Mouse (Mus musculus) intestine, postnatal 0 days (tissue): ENCODE measurements around the gene Ccdc182. TPM values are rescaled to one million over a fixed set of nuclear protein-coding genes. Genes with fewer than 3 reads are reported as not detected.

Source experiments
- ATAC-seq: fragments of 200-750 bp; cut with Nextera tagmentation; 2 replicates; pipeline ENCODE4 v1.8.0; 2017; ENCODE audit warnings: mild to moderate bottlenecking, moderate TSS enrichment, moderate library complexity
- H3K27ac ChIP-seq: fragments of 300-500 bp; sonication (generic); 2 replicates; pipeline ENCODE4 v1.5.1; 2014; ENCODE audit warnings: mild to moderate bottlenecking, low read depth, low read length, moderate library complexity
- H3K27me3 ChIP-seq: fragments of 300-500 bp; sonication (generic); replicated peaks from 2 replicates; pipeline ENCODE4 v1.6.1; 2014; ENCODE audit warnings: low read length, mixed read lengths; ENCODE audit not compliant: control insufficient read depth, insufficient read depth
- H3K36me3 ChIP-seq: fragments of 300-500 bp; sonication (generic); 2 replicates; pipeline ENCODE4 v1.6.1; 2014; ENCODE audit warnings: mild to moderate bottlenecking, moderate library complexity; ENCODE audit not compliant: control insufficient read depth, insufficient read depth
- H3K4me1 ChIP-seq: fragments of 300-500 bp; sonication (generic); replicated peaks from 2 replicates; pipeline ENCODE4 v1.6.1; 2014; ENCODE audit warnings: antibody characterized with exemption, low read length, mixed read lengths; ENCODE audit not compliant: control insufficient read depth, insufficient read depth
- H3K4me2 ChIP-seq: fragments of 300-500 bp; sonication (generic); replicated peaks from 2 replicates; pipeline ENCODE4 v1.6.1; 2014; ENCODE audit warnings: low read depth, mild to moderate bottlenecking, moderate library complexity
- H3K4me3 ChIP-seq: fragments of 300-500 bp; sonication (generic); 2 replicates; pipeline ENCODE4 v1.5.1; 2014; ENCODE audit warnings: low read depth, low read length
- H3K9ac ChIP-seq: fragments of 300-500 bp; sonication (generic); 2 replicates; pipeline ENCODE4 v1.6.1; 2014; ENCODE audit warnings: mild to moderate bottlenecking, low read depth, low read length
- H3K9me3 ChIP-seq: fragments of 300-500 bp; sonication (generic); 2 replicates; pipeline ENCODE4 v1.6.1; 2016; ENCODE audit warnings: mixed run types; ENCODE audit not compliant: control insufficient read depth
- CTCF ChIP-seq: sonication (generic); IDR thresholded peaks from 2 replicates; pipeline ENCODE4 v1.5.1; 2016; ENCODE audit warnings: low read depth, mild to moderate bottlenecking, control low read depth, antibody characterized with exemption, moderate library complexity
- WGBS: fragments of 180-500 bp; shearing (Covaris S2); extraction: QIAGEN DNeasy Blood & Tissue Kit; methylation state at CpG from one replicate; pipeline ENCODE4 v1.1.7; 2014; 5-methylcytosine and 5-hydroxymethylcytosine counted together
- polyA plus RNA-seq: library from polyadenylated mRNA; unstranded; fragments of >200 nt; fragmentation: Nextera tagmentation; extraction: Ambion mirVana; gene quantifications from 2 replicates; pipeline ENCODE4 v1.2.1, GENCODE M21; 2015

Ccdc182 gene
- polyA plus RNA-seq, 1 experiment from 2014 or later = not detected

DNA sequence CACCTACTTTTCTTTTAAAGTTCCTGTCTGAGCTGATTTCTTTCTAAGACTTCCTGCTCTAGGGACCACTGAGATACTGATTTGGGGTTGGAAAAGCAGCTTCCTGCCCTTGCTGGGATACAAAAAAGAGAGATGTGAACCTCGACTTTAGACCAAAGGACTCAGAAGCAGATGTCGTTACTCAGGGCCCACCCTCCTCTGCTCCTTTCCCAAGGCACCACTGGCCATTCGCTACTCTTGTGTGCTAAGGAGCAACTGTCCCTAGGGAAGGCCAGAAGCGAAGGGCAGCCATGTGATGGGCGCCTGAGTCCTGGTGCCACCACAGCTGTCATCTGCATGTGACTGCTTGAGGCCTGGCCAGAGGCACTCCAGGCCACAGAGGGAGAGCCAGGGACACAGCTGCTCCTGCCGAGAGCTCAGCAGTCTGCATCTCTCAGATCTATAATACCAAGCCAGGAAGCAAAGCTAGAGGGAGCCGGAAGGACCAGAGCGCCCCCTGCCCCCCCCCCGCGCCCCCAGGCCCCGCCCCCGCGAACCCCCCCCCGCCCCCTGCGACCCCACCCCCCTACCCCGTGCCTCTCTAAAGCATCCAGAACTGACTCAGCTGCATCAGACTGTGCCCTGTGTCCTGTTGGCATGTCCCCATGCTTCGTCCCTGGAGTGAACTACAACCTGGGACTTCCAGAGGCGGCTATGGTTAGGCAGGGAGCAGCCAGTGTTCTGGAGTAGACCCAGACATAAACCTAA, 40.9 kb upstream of the Ccdc182 start:
- TF ChIP-seq CTCF = no peak
- H3K36me3 ChIP-seq = no peaks in the 10 kb centered on the region
- H3K4me3 ChIP-seq = no peak overlapping the region
- no peak overlapping the region for H3K9ac ChIP-seq
- H3K4me2 ChIP-seq = no peak overlapping the region
- ATAC-seq = 0 out of 2 replicates have a peak, but pooled peaks have one; percentile 8
- H3K27me3 ChIP-seq = no peaks in the 10 kb centered on the region
- 39% methylated on average over 12 of the region's 18 CpGs for WGBS
- no peaks in the 10 kb centered on the region for H3K4me1 ChIP-seq
- H3K27ac ChIP-seq = no peak overlapping the region
- no peaks in the 10 kb centered on the region for H3K9me3 ChIP-seq

DNA sequence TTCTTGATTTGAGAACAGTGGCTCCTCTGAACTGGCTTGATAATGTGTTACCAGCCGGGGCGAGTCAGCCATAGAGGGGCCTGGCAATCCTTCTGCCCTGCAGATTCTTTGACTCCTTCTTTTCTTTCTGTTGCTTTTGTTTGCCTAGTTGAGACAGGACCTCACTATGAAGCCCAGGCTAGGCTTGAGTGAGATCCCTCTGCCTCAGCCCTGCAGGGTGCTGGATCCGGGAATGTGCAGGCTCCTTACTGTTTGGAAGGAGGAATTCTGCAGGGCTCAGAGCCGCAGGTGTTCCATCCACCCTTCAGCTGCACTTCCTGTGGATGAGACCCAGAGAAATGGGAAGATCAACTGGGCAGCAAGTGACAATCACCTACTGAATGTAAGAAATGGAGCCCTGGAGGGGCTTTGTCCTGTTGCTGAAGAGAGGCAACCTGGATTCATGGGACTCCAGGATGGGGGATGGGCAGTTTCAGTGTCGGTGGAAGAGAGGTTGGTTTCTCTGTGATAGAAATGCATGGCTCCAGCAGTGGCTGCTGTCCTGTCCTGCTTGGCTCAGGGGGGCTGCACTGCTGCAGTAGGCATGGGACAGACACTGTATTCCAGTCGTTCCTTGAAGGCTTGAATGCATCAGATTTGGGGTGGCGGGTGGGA, 40.2 kb upstream of the Ccdc182 start:
- H3K9me3 ChIP-seq = no peaks in the 10 kb centered on the region
- ATAC-seq = no peak
- no peak overlapping the region for H3K4me3 ChIP-seq
- no peaks in the 10 kb centered on the region for H3K27me3 ChIP-seq
- no peaks in the 10 kb centered on the region for H3K4me1 ChIP-seq
- WGBS = 67% methylated on average over 7 of the region's 7 CpGs
- no peak overlapping the region for H3K27ac ChIP-seq
- H3K9ac ChIP-seq = no peak overlapping the region
- no peaks in the 10 kb centered on the region for H3K36me3 ChIP-seq
- no peak overlapping the region for H3K4me2 ChIP-seq
- no peak for TF ChIP-seq CTCF

DNA sequence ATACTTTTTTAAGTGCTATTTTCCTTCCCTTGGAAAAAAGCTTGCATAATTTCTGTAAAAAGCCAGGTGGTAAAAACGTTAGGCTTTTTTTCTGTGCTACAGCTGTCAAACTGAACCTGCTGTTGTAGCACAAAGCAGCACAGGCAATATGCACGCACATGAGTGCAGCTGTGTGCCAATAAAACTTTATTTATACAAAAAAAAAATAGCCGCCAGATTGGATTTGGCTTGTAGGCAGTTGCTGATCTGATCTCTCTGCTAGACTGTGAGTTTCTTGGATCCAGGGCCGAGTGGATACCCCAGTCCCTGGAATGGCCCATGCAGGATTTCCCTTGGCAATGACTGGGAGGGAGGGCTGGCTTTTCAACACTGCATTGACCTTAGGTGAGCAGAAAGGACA, 36.2 kb upstream of the Ccdc182 start:
- Histone ChIP-seq H3K4me3 (no peak overlapping the region), H3K27ac (no peak overlapping the region), H3K27me3 (no peaks in the 10 kb centered on the region), H3K9ac (no peak overlapping the region), H3K9me3 (no peaks in the 10 kb centered on the region), H3K4me2 (no peak overlapping the region), H3K4me1 (no peaks in the 10 kb centered on the region), H3K36me3 (no peaks in the 10 kb centered on the region)
- WGBS = 63% methylated on average over 4 of the region's 4 CpGs
- no peak for ATAC-seq
- no peak for TF ChIP-seq CTCF

DNA sequence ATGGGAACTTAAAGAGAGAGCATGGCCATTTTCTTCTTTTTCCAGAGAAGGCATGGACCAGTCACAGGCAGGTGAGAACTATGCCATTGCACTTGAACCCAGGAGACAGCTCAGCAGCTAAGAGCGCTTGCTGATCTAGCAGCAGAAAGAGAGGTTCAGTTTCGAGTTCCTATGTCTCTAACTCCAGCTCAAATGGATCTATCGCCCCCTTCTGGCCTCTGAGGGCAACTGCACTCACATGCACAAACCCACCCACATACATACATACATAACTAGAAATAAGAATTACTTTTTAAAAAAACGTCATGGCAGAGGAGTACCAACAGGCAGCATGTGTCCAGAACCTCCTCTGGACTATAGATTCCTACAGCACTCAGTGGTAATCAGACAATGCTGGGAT, 35.6 kb upstream of the Ccdc182 start:
- no peak overlapping the region for H3K27ac ChIP-seq
- H3K4me1 ChIP-seq = no peaks in the 10 kb centered on the region
- no peaks in the 10 kb centered on the region for H3K9me3 ChIP-seq
- no peak overlapping the region for H3K9ac ChIP-seq
- peak; percentile 38 for TF ChIP-seq CTCF
- H3K4me3 ChIP-seq = no peak overlapping the region
- no peak overlapping the region for H3K4me2 ChIP-seq
- H3K27me3 ChIP-seq = no peaks in the 10 kb centered on the region
- no peaks in the 10 kb centered on the region for H3K36me3 ChIP-seq
- no peak for ATAC-seq
- 80% methylated on average over 4 of the region's 4 CpGs for WGBS

DNA sequence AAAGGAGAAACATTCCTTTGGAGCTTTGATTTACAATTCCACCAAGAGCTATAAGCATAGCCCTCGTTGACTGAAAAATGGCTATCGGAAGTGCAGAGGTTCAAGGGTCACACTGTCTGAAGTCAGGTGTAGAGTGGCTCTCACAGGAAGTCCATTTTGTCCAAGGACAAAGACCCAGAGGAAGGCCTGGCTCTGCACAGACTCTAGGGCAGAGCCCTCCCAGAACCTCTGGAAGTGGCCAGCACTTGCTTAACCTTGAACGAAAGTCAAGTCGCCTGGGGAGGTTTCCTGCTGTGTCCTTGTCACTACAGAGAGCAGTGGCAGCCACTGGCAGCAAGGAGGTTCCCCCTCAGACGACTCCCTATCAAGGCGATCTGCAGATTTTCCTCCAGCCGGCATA, 33.4 kb upstream of the Ccdc182 start:
- TF ChIP-seq CTCF = no peak
- Histone ChIP-seq H3K27ac (no peak overlapping the region), H3K4me2 (no peak overlapping the region), H3K4me1 (no peaks in the 10 kb centered on the region), H3K27me3 (no peaks in the 10 kb centered on the region), H3K4me3 (no peak overlapping the region), H3K36me3 (no peaks in the 10 kb centered on the region), H3K9me3 (no peaks in the 10 kb centered on the region), H3K9ac (no peak overlapping the region)
- WGBS = 35% methylated on average over 7 of the region's 7 CpGs
- no peak for ATAC-seq

DNA sequence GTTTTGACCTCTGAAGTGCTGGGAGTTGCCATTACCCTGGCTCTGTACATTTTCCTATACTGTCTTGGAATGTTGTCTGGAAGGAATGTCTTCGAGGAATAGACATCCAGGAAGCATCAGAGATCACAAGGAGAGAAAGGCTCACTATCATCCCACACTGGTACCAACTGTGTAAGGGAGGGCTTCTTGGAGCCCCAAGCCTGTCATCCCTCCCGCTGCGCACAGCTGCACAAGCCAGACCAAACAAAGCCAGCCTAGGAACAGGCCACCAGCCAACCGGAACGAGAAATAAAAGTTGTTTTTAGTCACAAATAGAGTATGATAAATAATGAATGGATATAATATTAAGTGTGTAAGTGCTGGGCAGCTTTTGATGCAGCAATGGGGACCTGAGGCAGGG, 29.0 kb upstream of the Ccdc182 start:
- TF ChIP-seq CTCF = no peak
- H3K4me2 ChIP-seq = no peak overlapping the region
- 75% methylated on average over 5 of the region's 5 CpGs for WGBS
- H3K9me3 ChIP-seq = no peaks in the 10 kb centered on the region
- no peak for ATAC-seq
- H3K4me1 ChIP-seq = no peaks in the 10 kb centered on the region
- no peaks in the 10 kb centered on the region for H3K27me3 ChIP-seq
- no peak overlapping the region for H3K27ac ChIP-seq
- no peaks in the 10 kb centered on the region for H3K36me3 ChIP-seq
- H3K4me3 ChIP-seq = no peak overlapping the region
- H3K9ac ChIP-seq = no peak overlapping the region
